Mouse (Mus musculus) brain, embryonic 14.5 days (tissue): ENCODE data around the gene B3galt1.

Source experiments
- CTCF ChIP-seq: fragments of 200-500 bp; IDR thresholded peaks from 2 replicates; pipeline ENCODE4 v1.5.1; 2012; ENCODE audit warnings: inconsistent platforms, mild to moderate bottlenecking, moderate library complexity, borderline replicate concordance; ENCODE audit not compliant: insufficient read depth, insufficient read length; ENCODE audit errors: extremely low read depth
- POLR2A ChIP-seq: fragments of 200-500 bp; IDR thresholded peaks from 2 replicates; pipeline ENCODE4 v1.6.1; 2012; ENCODE audit warnings: mild to moderate bottlenecking, inconsistent platforms, borderline replicate concordance; ENCODE audit not compliant: poor library complexity, insufficient read depth, insufficient read length, severe bottlenecking; ENCODE audit errors: extremely low read depth

GRCm38 (mm10) chr2:67567141-67567680, 1.5 kb downstream of the B3galt1 start:
- no peak for TF ChIP-seq CTCF
- TF ChIP-seq POLR2A: no peak
